Mouse (Mus musculus): ENCODE data around the gene Grb7.

GRCm38 (mm10) chr11:98418273-98418672 is 27.9 kb upstream of the Grb7 start:
- TF ChIP-seq EP300 (IDR thresholded peaks at IDR 0.05; ENCODE audit: low read depth), result no peak
- no peak for TF ChIP-seq CTCF (IDR thresholded peaks at IDR 0.05; ENCODE audit: low read depth)
